Comparison of ENCODE assay signal across 8 mouse cellular contexts in the genomic region with DNA sequence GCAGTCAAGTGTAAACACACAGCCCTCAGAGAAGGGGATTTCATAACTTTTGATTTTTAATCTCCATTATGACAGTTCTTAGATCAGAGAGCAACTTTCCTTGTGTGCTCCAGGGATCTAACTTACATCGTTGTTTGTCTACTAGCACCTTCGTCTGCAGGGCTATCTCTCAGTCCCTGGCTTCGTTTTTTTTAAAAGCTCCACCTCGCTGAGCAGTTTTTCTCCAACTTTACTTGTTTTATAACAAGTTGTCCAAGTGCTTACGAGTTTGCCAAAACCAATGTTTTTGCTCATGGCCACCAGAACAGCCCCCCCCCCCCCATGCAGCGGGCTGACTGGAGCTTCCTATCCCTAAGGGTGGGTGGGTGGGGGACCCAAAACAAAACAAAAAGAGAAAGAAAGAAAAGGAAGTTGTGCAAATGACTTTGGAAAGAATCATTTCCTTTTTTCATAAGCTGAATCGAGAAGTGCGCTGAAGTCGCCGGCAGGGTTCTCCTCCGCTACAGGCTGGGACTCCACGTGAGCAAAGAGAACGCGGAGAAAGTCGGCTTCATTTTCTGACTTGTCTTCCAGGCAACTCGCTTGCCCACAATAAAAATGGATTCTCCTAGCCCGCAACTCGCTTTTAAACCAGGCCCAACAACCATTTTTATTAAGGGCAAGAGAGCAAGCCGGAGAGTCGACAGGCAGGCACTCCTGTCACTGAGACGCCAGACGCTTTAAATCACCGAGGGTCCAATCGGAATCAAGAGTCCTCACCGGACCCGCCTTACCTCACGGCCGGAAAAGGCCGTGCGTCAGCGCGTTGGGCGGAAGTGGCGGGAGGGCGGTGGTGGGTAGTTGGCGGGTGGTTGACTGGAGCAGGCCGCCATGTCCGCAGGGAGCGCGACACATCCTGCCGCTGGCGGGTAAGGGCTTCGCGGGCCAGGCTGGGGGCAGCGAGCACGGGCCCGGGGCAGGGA. TPM values are rescaled to one million over a fixed set of nuclear protein-coding genes. Genes with fewer than 3 reads are reported as not detected.
DNase-seq lines count a peak whose midpoint lies in the region; ATAC-seq lines count a peak whose summit lies in the region.

A gene (plus strand): TSS at position 824 of the 962 bp plus-strand sequence.

- H3K27me3 ChIP-seq in hindbrain, embryonic 15.5 days = no peaks in the 10 kb centered on the region

- WGBS in hindbrain, embryonic 15.5 days = under 1% methylated on average over 47 of the region's 47 CpGs

- H3K9me3 ChIP-seq in hindbrain, embryonic 15.5 days = no peaks in the 10 kb centered on the region

- ATAC-seq in hindbrain, embryonic 15.5 days (ENCODE audit: low FRiP score, low read depth) = peak; percentile 99

- H3K4me2 ChIP-seq in hindbrain, embryonic 15.5 days = peak within 1 kb of the TSS; percentile 91

- peak within 1 kb of the TSS; percentile 93 for H3K27ac ChIP-seq in hindbrain, embryonic 15.5 days (replicated peaks)

- H3K4me3 ChIP-seq in hindbrain, embryonic 15.5 days = peak within 1 kb of the TSS; percentile 90

- DNase-seq in T-cell, adult 2 months (ENCODE audit: low spot score) = peak; percentile 99
- peak; percentile 93 to 95 for DNase-seq in cerebellum, postnatal 36 days
- DNase-seq in frontal cortex, postnatal 36 days (ENCODE audit: low spot score in 2 of 2) = peak; percentile 97 to 98
- DNase-seq in left cerebral cortex, adult 11 months (ENCODE audit: low spot score) = peak; percentile 97
- DNase-seq in lung, postnatal 4 days = peak; percentile 97 to 99
- peak; percentile 96 for DNase-seq in retina, postnatal 7 days (ENCODE audit: low read depth, low spot score)
- DNase-seq in urinary bladder, adult 2 months (ENCODE audit: low spot score) = peak; percentile 97

- H3K4me1 ChIP-seq in hindbrain, embryonic 15.5 days (replicated peaks) = peaks cover 28% of the 10 kb centered on the region

- H3K9ac ChIP-seq in hindbrain, embryonic 15.5 days = peak within 1 kb of the TSS; percentile 96

- H3K36me3 ChIP-seq in hindbrain, embryonic 15.5 days = peaks cover 25% of the 10 kb centered on the region

RNA-seq across cellular contexts. Expression of the gene that starts here (rescaled TPM):
- polyA plus RNA-seq in hindbrain, embryonic 15.5 days (2015; fragmentation: Nextera tagmentation; extraction: Ambion mirVana) = 84.5 and 88.5 TPM in 2 replicates
- polyA plus RNA-seq in urinary bladder, adult 2 months (2012; rRNA removed) = 76.3 and 121 TPM in 2 replicates

Comparison
In these comparisons a context has a peak if more than half of its experiments do, and no peak if none do; other contexts are left out.
1. Peak in every context shown above with its lines: DNase-seq, ATAC-seq, H3K4me3 ChIP-seq and H3K27ac ChIP-seq.